Mouse (Mus musculus): ENCODE data around the gene Cdon. TPM values are rescaled to one million over a fixed set of nuclear protein-coding genes. Genes with fewer than 3 reads are reported as not detected.
A peak's percentile ranks its signal among the peaks of the same experiment; 100 is the strongest.

Gene Cdon
- polyA plus RNA-seq (2016; fragmentation: Nextera tagmentation; extraction: Ambion mirVana) = 23.4 and 23.7 TPM in 2 replicates

DNA sequence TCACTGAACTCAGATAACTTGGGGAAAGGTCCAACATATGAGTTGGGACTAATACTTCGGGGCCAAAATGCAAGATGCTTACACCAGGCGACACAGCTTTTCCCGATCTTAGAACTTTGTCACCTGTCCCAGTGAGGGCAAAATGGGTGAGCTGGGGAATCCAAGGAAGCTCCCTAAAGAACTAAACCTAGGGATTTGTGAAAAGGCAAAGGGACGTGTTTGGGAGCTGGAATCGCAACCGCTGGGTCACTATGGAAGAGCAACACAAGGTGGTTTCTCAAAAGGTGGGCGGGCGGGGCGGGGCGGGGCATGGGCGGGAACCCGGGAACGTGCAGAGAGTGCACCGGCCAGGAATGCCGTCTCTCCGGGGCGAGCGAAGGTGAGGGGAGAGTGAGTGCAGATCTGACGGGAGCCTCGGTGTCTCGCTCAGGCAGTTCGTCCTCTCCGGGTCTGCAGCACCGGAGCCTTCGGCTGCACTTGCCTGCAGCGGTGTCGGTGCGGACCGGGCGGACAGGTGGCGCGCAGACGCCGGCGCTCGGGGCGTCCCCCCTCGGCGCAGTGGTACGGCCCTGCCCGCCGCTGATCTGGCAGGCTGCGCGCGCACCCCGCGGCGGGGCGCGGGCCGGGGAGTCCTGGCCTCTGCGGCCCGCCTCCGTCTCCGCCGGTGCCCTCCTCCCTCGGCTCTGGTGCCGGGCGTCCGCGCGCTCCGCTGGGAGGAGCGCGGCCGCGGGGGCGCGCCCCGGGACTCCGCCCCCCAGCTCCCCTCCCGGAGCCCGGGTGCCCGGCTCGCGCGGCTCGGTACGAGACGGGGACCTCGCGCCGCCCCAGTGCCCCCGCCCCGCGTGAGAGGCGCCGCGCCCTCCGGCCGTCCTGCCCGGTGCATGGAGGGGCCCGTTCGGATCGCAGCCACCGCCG, at the start of gene Cdon:
TSS of gene Cdon (plus strand) at position 324 of the 915 bp plus-strand sequence.
- 1% methylated on average over 48 of the region's 97 CpGs for WGBS
- H3K9ac ChIP-seq = peak within 1 kb of the TSS; percentile 99
- peaks cover 30% of the 10 kb centered on the region for H3K4me1 ChIP-seq
- H3K4me2 ChIP-seq = peak within 1 kb of the TSS; percentile 73
- H3K27me3 ChIP-seq = peaks cover 26% of the 10 kb centered on the region
- peak within 1 kb of the TSS; percentile 96 for H3K27ac ChIP-seq
- no peaks in the 10 kb centered on the region for H3K9me3 ChIP-seq
- peak within 1 kb of the TSS; percentile 93 for H3K4me3 ChIP-seq (replicated peaks)
- H3K36me3 ChIP-seq (replicated peaks) = no peaks in the 10 kb centered on the region
- ATAC-seq (ENCODE audit: low FRiP score) = peak; percentile 94

DNA sequence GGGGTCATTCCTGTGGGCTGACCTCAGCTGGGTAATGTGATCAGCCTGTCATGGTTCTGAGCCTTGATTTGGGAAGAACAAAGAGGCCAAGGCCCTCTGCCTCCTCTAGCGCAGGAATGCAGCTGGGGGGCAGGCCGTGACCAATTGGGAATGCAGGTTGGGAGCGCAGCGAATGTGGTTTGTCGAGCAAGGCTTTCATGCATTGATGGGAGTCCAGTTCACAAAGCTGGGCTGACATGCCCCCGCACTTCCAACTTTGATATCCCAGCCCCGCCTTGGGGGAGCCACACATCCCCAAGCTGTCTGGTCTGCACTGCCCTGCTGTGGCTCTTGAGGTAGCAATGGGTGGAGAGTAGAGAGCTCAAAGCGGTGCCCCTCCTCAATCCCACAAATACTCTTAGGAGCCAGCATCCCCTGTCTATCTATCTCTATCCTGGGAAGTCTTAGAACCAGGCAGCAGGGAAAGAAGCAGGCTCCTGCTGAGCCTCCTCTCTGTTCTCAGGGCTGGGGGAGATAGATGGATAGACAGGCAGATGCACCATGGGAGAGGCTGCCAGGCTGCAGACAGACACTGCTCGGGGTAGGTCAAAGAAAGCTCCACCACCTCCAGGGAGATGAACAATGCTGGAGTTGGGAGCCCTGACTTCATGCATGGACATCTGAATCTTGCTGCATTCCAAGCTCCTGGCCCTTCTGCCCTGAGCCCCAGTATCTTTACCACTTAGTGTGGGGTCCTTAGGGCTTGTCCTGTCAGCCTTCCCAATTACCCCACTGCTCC, 48.4 kb upstream of the Cdon start:
- Histone ChIP-seq H3K27ac (no peak overlapping the region), H3K9me3 (no peaks in the 10 kb centered on the region), H3K4me1 (peaks cover 23% of the 10 kb centered on the region), H3K36me3 (replicated peaks) (no peaks in the 10 kb centered on the region), H3K4me2 (no peak overlapping the region), H3K27me3 (no peaks in the 10 kb centered on the region), H3K4me3 (replicated peaks) (no peak overlapping the region), H3K9ac (no peak overlapping the region)
- WGBS = 19% methylated on average over 9 of the region's 9 CpGs
- no peak for ATAC-seq (ENCODE audit: low FRiP score)

DNA sequence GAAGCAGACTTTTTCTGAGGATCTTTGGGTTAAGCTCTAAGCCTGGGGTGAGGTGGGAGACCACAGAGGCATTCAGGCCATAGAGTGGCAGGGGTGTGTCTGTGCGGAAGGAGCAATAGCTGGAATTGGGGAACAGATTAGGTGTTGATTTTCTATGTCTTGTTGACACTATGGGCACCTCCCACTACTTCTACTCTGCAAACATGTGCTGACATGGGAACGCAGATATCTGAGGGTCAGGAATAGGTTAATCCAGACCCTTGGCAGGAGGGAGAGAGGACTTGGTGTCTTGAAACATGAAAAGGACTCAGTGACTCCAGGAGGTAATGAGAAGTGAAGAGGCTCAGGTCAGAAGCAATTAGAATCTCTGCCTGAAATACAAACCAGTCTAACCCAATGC, 43.0 kb upstream of the Cdon start:
- WGBS = 83% methylated on average over 2 of the region's 2 CpGs
- ATAC-seq (ENCODE audit: low FRiP score) = no peak

DNA sequence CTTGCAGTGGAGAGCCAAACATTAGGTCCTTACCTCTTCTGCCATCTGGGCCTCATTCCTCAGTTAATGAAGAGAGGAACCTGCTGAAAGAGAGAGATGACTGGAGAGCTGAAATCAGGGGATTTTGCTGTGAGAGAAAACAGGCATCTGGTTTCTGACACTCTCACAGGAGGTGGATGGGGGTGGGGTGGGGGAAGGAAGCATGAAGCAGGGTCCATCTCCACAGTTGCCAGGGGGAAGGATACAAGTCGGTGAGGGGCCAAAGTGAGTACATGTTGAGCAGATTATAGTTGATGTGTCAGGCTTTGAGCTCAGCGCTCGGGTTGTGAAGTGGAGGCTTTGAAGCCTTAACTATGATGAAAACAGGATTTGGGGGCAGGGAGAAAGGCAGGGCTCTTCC, 41.9 kb upstream of the Cdon start:
- Histone ChIP-seq H3K4me3 (replicated peaks) (no peak overlapping the region), H3K36me3 (replicated peaks) (no peaks in the 10 kb centered on the region), H3K27ac (0 out of 2 replicates have a peak overlapping the region, but pooled peaks have one; percentile 6), H3K9me3 (no peaks in the 10 kb centered on the region), H3K4me2 (no peak overlapping the region), H3K9ac (no peak overlapping the region), H3K4me1 (no peaks in the 10 kb centered on the region), H3K27me3 (no peaks in the 10 kb centered on the region)
- no peak for ATAC-seq (ENCODE audit: low FRiP score)
- 77% methylated on average over 3 of the region's 3 CpGs for WGBS

More for the DNA sequence above, 43.0 kb upstream of the Cdon start:
- no peak overlapping the region for H3K4me2 ChIP-seq
- H3K27me3 ChIP-seq = no peaks in the 10 kb centered on the region
- no peaks in the 10 kb centered on the region for H3K36me3 ChIP-seq (replicated peaks)
- H3K27ac ChIP-seq = no peak overlapping the region
- no peak overlapping the region for H3K4me3 ChIP-seq (replicated peaks)
- H3K9me3 ChIP-seq = no peaks in the 10 kb centered on the region
- H3K9ac ChIP-seq = no peak overlapping the region
- H3K4me1 ChIP-seq = peaks cover under 1% of the 10 kb centered on the region; the same call in 1 of the 2 replicates

DNA sequence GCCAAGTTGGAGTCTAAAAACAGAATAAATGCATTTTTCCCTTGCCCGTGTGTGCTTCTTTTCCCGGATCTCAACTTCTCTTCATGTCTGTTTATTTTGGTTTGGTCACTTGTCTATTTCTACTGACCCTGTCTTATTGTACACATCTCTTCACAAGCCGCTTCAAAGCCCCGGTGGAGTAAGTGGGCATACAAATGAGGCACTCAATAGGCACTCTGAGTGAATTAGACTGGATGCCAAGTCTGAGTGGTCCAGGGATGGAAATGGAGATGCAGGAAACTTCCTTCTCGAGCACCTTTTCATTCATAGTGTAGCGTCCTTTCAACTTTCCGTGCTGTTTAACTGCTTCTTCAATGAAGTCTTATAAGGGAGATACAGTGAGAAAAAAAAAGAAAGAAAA, 21.0 kb upstream of the Cdon start:
- H3K4me3 ChIP-seq (replicated peaks) = no peak overlapping the region
- H3K9me3 ChIP-seq = no peaks in the 10 kb centered on the region
- WGBS = 21% methylated on average over 7 of the region's 7 CpGs
- peaks cover 27% of the 10 kb centered on the region for H3K27me3 ChIP-seq
- peak overlapping the region; percentile 91 for H3K27ac ChIP-seq
- no peak overlapping the region for H3K9ac ChIP-seq
- H3K4me1 ChIP-seq = peaks cover 55% of the 10 kb centered on the region
- no peaks in the 10 kb centered on the region for H3K36me3 ChIP-seq (replicated peaks)
- no peak overlapping the region for H3K4me2 ChIP-seq
- ATAC-seq (ENCODE audit: low FRiP score) = no peak

DNA sequence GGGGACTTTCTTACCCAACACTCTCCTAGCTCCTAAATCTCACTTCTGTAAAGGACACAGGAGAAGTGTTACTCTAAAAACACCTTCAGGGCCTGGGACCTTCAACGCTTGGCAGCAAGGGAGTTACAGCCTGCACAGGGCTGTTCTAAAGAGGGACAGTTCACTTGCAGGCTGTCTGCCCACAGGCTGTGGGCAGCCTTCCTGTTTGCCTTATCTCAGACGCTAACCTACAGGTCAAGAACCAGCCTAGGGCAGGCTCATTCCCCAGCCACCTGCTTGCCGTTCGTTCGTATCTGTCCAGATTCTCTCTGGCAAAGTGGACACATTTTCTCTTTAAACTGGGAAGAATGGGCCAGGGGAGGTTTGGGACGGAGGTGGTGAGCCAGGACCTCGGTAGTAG, 20.5 kb upstream of the Cdon start:
- H3K4me2 ChIP-seq = peak overlapping the region; percentile 31
- WGBS = 5% methylated on average over 7 of the region's 7 CpGs

DNA sequence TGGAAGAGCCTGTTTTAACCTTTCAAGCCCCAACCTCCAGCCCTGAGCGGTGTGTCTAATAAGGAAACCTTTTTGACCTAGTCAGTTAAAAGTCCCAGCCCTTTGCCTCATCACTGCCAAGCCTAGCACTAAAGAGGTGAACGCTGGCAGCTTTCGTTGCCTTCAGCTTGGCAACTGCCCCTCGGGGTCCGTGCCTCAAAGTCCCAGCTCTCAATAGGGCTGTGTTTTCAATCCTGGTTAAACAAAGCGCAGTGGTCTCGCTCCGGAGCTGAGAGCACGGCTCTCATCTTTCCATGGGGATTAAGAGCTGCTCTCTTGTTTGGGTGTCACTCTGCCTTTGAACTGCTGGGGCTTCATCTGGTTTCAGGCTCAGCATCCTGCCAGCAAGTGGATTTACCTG, 20.1 kb upstream of the Cdon start:
- peak overlapping the region; percentile 31 for H3K4me2 ChIP-seq
- H3K9me3 ChIP-seq = no peaks in the 10 kb centered on the region
- peaks cover 65% of the 10 kb centered on the region for H3K4me1 ChIP-seq
- peaks cover 32% of the 10 kb centered on the region for H3K27me3 ChIP-seq
- H3K4me3 ChIP-seq (replicated peaks) = no peak overlapping the region
- no peak overlapping the region; the same call in 1 of the 2 replicates for H3K9ac ChIP-seq
- peak overlapping the region; percentile 91 for H3K27ac ChIP-seq
- H3K36me3 ChIP-seq (replicated peaks) = no peaks in the 10 kb centered on the region
- under 1% methylated on average over 9 of the region's 9 CpGs for WGBS
- peak; percentile 22; the same call in 1 of the 2 replicates for ATAC-seq (ENCODE audit: low FRiP score)

More for the DNA sequence above, 20.5 kb upstream of the Cdon start:
- H3K27me3 ChIP-seq = peaks cover 32% of the 10 kb centered on the region
- H3K4me1 ChIP-seq = peaks cover 60% of the 10 kb centered on the region
- no peak for ATAC-seq (ENCODE audit: low FRiP score)
- peak overlapping the region; percentile 91 for H3K27ac ChIP-seq
- no peaks in the 10 kb centered on the region for H3K36me3 ChIP-seq (replicated peaks)
- no peak overlapping the region for H3K4me3 ChIP-seq (replicated peaks)
- H3K9ac ChIP-seq = peak overlapping the region; percentile 1; the same call in 1 of the 2 replicates
- no peaks in the 10 kb centered on the region for H3K9me3 ChIP-seq

DNA sequence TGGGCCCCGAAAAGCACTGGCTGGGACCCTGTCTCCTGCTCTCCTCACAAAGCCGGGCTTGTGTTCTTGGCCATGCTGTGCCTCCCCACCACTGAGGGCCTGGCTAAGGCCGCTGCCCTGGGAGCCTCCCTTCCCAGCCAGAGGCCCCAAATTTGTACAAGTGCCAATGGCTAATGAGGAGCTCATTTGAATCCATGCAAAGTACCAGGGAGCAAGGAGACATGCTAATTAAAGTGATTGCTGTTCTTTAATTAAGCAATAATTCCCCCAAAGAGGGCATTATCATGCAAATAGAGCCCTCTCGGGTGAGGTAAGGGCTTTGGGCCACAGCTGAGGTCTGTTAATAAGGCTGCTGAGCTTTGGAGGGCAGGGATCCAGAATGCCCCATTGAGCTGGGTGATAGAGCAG, 18.3 kb upstream of the Cdon start:
- Histone ChIP-seq H3K27ac (peak overlapping the region; percentile 91), H3K9me3 (no peaks in the 10 kb centered on the region), H3K4me2 (peak overlapping the region; percentile 24; the same call in 1 of the 2 replicates), H3K27me3 (peaks cover 32% of the 10 kb centered on the region), H3K9ac (no peak overlapping the region), H3K4me1 (peaks cover 67% of the 10 kb centered on the region), H3K4me3 (replicated peaks) (no peak overlapping the region), H3K36me3 (replicated peaks) (no peaks in the 10 kb centered on the region)
- 7% methylated on average over 4 of the region's 4 CpGs for WGBS
- peak; percentile 90 for ATAC-seq (ENCODE audit: low FRiP score)

DNA sequence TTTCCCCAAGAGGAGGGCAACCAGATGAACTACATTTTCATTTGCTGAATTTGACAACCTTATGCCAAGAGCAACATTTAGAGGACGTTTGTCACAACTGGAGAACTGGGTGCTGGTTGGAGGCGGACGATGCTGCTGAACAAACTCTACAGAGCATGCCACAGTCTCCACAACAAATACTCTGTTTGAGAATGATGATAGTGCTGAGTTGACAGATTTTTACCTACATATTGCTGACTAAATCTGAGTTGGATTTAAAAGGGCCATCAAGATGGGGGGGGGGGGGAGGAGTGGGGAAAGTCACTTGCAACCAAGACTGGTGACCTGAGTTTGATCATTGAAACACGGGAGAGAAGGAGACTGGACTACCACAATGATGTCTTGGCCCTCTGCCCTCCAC, 17.4 kb upstream of the Cdon start:
- H3K27ac ChIP-seq = peak overlapping the region; percentile 91
- H3K9me3 ChIP-seq = no peaks in the 10 kb centered on the region
- H3K4me2 ChIP-seq = no peak overlapping the region; the same call in 1 of the 2 replicates
- H3K36me3 ChIP-seq (replicated peaks) = no peaks in the 10 kb centered on the region
- H3K4me3 ChIP-seq (replicated peaks) = no peak overlapping the region
- H3K4me1 ChIP-seq = peaks cover 67% of the 10 kb centered on the region
- no peak overlapping the region for H3K9ac ChIP-seq
- H3K27me3 ChIP-seq = peaks cover 35% of the 10 kb centered on the region
- 62% methylated on average over 4 of the region's 4 CpGs for WGBS
- ATAC-seq (ENCODE audit: low FRiP score) = no peak

DNA sequence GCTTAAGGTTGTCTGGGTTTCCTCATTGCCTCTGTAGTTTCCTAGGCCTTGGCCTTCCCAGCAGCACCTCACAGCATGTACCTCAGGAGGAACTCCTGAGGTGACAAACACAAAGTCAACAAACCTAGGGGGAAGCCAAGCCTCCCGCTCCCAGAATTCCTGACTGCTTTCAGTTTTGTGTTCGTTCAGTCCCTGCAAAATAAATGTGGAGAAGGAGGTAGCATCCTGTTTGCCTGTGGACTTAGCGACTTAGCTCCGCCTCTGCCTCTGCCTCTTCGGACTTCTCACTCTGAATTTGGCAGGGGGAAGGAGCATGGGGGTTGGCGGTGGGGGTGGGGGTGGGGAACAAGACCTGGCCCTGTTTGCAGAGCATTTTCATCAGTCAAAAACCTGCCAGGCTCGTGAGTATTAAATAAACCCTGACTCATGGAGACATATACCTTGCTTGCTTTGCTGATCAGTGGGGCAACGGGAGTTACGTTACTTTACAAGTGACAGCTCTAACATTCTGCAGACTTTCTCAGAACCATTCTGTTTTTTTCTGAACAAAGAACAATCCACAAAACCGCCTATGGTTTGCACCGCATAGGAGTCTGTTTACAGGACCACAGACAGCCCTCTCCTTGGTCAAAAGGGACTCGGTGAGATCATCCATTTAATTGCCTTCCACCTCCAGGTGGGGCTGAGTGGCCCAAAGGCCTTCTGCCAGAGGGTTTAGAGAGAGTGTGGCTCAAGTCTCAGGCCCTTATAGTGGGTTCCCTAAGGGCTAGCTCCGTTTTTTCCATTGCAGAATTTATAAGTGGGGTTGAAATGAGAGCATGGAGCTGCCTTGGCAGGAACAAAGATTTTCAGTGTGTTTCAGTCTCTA, 15.7 kb upstream of the Cdon start:
- Histone ChIP-seq H3K9ac (no peak overlapping the region), H3K27ac (peak overlapping the region; percentile 91), H3K9me3 (no peaks in the 10 kb centered on the region), H3K4me3 (replicated peaks) (no peak overlapping the region), H3K4me1 (peaks cover 58% of the 10 kb centered on the region), H3K4me2 (no peak overlapping the region), H3K27me3 (peaks cover 37% of the 10 kb centered on the region), H3K36me3 (replicated peaks) (no peaks in the 10 kb centered on the region)
- 11% methylated on average over 13 of the region's 13 CpGs for WGBS
- ATAC-seq (ENCODE audit: low FRiP score) = no peak

DNA sequence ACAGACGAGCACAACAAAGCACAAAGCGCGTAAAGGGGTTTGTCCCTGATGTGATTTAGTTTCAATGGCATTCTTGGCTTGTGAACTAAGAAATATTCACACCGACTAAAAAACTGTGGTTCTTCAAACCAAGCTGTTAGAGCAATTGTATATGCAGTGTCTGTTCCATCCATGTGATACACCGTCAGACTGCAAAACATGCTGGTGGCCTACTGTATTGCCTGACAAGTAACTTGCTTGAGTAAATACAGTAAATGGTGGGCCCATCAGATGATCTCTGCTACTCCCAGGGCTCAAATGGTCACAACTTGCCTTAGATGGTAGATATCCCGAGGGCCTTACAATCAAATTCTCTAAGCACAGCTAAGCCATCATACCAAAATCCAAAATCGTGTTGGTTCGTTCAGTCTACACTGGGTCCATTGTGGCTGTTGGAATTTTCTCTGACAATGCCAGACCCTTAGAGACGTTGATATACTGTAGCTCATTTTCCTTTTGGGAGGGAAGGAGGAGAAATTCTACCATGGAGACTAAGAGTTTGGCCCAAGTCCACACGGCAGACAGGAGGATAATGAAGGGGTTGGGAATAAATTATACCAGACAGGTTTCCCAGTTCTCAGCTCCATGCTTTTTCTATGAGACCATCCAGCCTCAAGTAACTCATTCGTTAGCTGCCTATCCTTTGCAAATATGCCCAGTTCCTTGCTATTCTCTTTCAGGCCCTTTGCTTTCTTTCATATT, 9.5 kb upstream of the Cdon start:
- Histone ChIP-seq H3K9ac (no peak overlapping the region), H3K4me3 (replicated peaks) (no peak overlapping the region), H3K36me3 (replicated peaks) (no peaks in the 10 kb centered on the region), H3K4me1 (peaks cover 13% of the 10 kb centered on the region), H3K4me2 (no peak overlapping the region), H3K27me3 (peaks cover 28% of the 10 kb centered on the region), H3K27ac (peak overlapping the region; percentile 80), H3K9me3 (no peaks in the 10 kb centered on the region)
- WGBS = 69% methylated on average over 11 of the region's 11 CpGs
- peak; percentile 83; the same call in 1 of the 2 replicates for ATAC-seq (ENCODE audit: low FRiP score)

Data from forebrain, embryonic 12.5 days (tissue).